In the genomic region with DNA sequence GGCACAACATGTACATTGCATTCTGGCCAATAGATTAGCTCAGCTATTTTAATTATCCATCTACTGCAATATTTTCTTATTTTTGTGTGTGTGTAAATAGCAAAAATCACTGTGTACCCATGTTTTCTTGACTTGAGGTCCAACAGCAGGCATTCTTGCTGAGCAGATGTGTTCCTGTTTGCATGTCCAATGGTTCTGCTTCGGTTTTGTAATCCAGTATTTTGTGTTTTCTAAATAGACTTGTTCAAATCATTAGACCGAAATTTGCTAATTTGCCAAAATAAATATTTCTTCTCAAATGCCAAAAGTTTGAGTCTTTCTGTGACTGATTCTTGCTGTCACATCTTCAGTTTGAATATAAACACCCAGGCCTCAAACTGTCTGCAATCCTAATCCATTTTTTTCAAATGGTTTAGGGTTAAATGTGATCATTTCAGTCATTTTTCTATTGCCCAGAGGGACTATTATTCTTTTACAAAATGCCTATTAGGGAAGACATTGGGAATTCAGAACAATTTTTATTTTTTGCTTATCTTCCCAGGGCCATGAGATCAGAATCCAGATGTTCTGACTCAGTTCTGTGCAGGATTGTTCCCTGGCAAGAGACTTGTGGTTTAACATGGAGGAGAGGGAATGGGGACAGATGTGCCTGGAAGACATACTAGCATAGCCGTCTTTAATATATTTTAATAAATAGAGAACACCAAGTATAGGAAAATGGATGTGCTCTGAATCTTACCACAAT, we compare ENCODE assay signal across 18 mouse cellular contexts.
DNase-seq lines count a peak whose midpoint lies in the region; ATAC-seq lines count a peak whose summit lies in the region.
"Had no signal": no experiment of that assay in that cellular context is flagged by ENCODE, and none has a peak within 500 bp of the region (broad histone marks: within the 10 kb centered on the region; RNA-seq: fewer than 3 reads in every experiment).

No protein-coding gene starts in this region.

- intact Hi-C loops in gastrocnemius, postnatal 36 days (cut with DNase I): no loop called here

- WGBS in kidney, embryonic 15.5 days: 60% methylated on average over 3 of the region's 3 CpGs

- no peak overlapping the region for H3K4me3 ChIP-seq in kidney, embryonic 15.5 days (replicated peaks)
- H3K4me3 ChIP-seq: embryonic facial prominence, embryonic 12.5 days; heart, embryonic 13.5 days had no signal

- no peak overlapping the region for H3K9ac ChIP-seq in kidney, embryonic 15.5 days
- H3K9ac ChIP-seq: embryonic facial prominence, embryonic 12.5 days; heart, embryonic 13.5 days; hindbrain, embryonic 14.5 days had no signal

- H3K9me3 ChIP-seq in kidney, embryonic 15.5 days (replicated peaks): no peaks in the 10 kb centered on the region
- H3K9me3 ChIP-seq: embryonic facial prominence, embryonic 12.5 days; heart, embryonic 13.5 days had no signal

- no peak overlapping the region for H3K4me2 ChIP-seq in kidney, embryonic 15.5 days
- H3K4me2 ChIP-seq: embryonic facial prominence, embryonic 12.5 days; heart, embryonic 13.5 days; hindbrain, embryonic 14.5 days; midbrain, embryonic 11.5 days had no signal

- no peak for ATAC-seq in kidney, embryonic 15.5 days (replicated peaks; ENCODE audit: low FRiP score)
- ATAC-seq: intestine, embryonic 16.5 days had no signal

- H3K36me3 ChIP-seq in kidney, embryonic 15.5 days: no peaks in the 10 kb centered on the region
- H3K36me3 ChIP-seq: embryonic facial prominence, embryonic 12.5 days; heart, embryonic 13.5 days had no signal

- H3K27ac ChIP-seq in kidney, embryonic 15.5 days: no peak overlapping the region
- H3K27ac ChIP-seq: embryonic facial prominence, embryonic 12.5 days; heart, embryonic 13.5 days; hindbrain, embryonic 14.5 days had no signal

- H3K4me1 ChIP-seq in kidney, embryonic 15.5 days: no peaks in the 10 kb centered on the region; the same call in 1 of the 2 replicates
- H3K4me1 ChIP-seq: embryonic facial prominence, embryonic 12.5 days; heart, embryonic 13.5 days had no signal

- peak; percentile 14 for DNase-seq in gastrocnemius, postnatal 25 days
- DNase-seq in gastrocnemius, postnatal 36 days: no peak
- peak; percentile 41 for DNase-seq in kidney, adult 9 months
- peak; percentile 12 for DNase-seq in lung, postnatal 36 days
- DNase-seq in lung, postnatal 10 days: no peak
- DNase-seq in skeletal muscle tissue, adult 2 months (ENCODE audit: low read depth, low spot score): peak; percentile 75
- DNase-seq: adrenal gland, adult 8-10 months; cerebellum, adult 11-12 months; layer of hippocampus, adult 9-11 months; liver; lung, postnatal 4 days; thymus, postnatal 14 days had no signal

- H3K27me3 ChIP-seq in kidney, embryonic 15.5 days: no peaks in the 10 kb centered on the region
- H3K27me3 ChIP-seq: embryonic facial prominence, embryonic 12.5 days; heart, embryonic 13.5 days had no signal

Comparison
In these comparisons a context has a peak if more than half of its experiments do, and no peak if none do; other contexts are left out.
1. DNase-seq: peak in gastrocnemius, postnatal 25 days (single experiment), kidney, adult 9 months (single experiment), lung, postnatal 36 days (single experiment) and skeletal muscle tissue, adult 2 months (single experiment); none in gastrocnemius, postnatal 36 days (0 of 2) and lung, postnatal 10 days (single experiment).